Mouse (Mus musculus) embryonic facial prominence, embryonic 11.5 days (tissue): ENCODE measurements around the gene Phf24. TPM values are rescaled to one million over a fixed set of nuclear protein-coding genes. Genes with fewer than 3 reads are reported as not detected.

ENCODE experiments used
- ATAC-seq: fragments of 200-750 bp; cut with Nextera tagmentation; replicated peaks from 2 replicates; pipeline ENCODE4 v1.8.0; 2017; ENCODE audit warnings: low read depth; ENCODE audit not compliant: insufficient number of reproducible peaks, low FRiP score, low TSS enrichment
- DNase-seq: peaks from one replicate; pipeline ENCODE4 v3.0.0-alpha.2; 2015; ENCODE audit warnings: low spot score
- H3K27ac ChIP-seq: fragments of 300-500 bp; sonication (generic); replicated peaks from 2 replicates; pipeline ENCODE4 v1.5.1; 2014; ENCODE audit warnings: mild to moderate bottlenecking, low read depth, low read length, control low read depth
- H3K27me3 ChIP-seq: fragments of 300-500 bp; sonication (generic); 2 replicates; pipeline ENCODE4 v1.6.1; 2014; ENCODE audit warnings: mild to moderate bottlenecking, low read length, moderate library complexity, mixed read lengths; ENCODE audit not compliant: control insufficient read depth, insufficient read depth
- H3K36me3 ChIP-seq: fragments of 300-500 bp; sonication (generic); replicated peaks from 2 replicates; pipeline ENCODE4 v1.6.1; 2014; ENCODE audit warnings: low read depth, mild to moderate bottlenecking, low read length, moderate library complexity, mixed read lengths; ENCODE audit not compliant: control insufficient read depth, insufficient read depth
- H3K4me1 ChIP-seq: fragments of 300-500 bp; sonication (generic); 2 replicates; pipeline ENCODE4 v1.6.1; 2014; ENCODE audit warnings: low read length, mixed read lengths; ENCODE audit not compliant: control insufficient read depth, insufficient read depth
- H3K4me2 ChIP-seq: fragments of 300-500 bp; sonication (generic); 2 replicates; pipeline ENCODE4 v1.6.1; 2014; ENCODE audit warnings: low read depth, mild to moderate bottlenecking, control low read depth, low read length, moderate library complexity
- H3K4me3 ChIP-seq: fragments of 300-500 bp; sonication (generic); 2 replicates; pipeline ENCODE4 v1.5.1; 2014; ENCODE audit warnings: low read depth, low read length, control low read depth
- H3K9ac ChIP-seq: fragments of 300-500 bp; sonication (generic); replicated peaks from 2 replicates; pipeline ENCODE4 v1.6.1; 2014; ENCODE audit warnings: mild to moderate bottlenecking, control low read depth, low read length
- H3K9me3 ChIP-seq: fragments of 300-500 bp; sonication (generic); replicated peaks from 2 replicates; pipeline ENCODE4 v1.6.1; 2016; ENCODE audit warnings: mild to moderate bottlenecking, low read length, inconsistent platforms, mixed read lengths; ENCODE audit not compliant: control insufficient read depth
- WGBS: fragments of 180-500 bp; shearing (Covaris S2); extraction: QIAGEN DNeasy Blood & Tissue Kit; methylation state at CpG from one replicate; pipeline ENCODE4 v1.1.7; 2014; 5-methylcytosine and 5-hydroxymethylcytosine counted together
- polyA plus RNA-seq: library from polyadenylated mRNA; unstranded; fragments of >200 nt; fragmentation: Nextera tagmentation; extraction: Ambion mirVana; gene quantifications from 2 replicates; pipeline ENCODE4 v1.2.1, GENCODE M21; 2014

Gene Phf24
- polyA plus RNA-seq, 1 experiment from 2014 or later = 0.80 TPM

- Histone ChIP-seq H3K36me3 (no peaks in the 10 kb centered on the region), H3K4me1 (peaks cover 2% of the 10 kb centered on the region; the same call in 1 of the 2 replicates), H3K4me2 (no peak overlapping the region), H3K4me3 (no peak overlapping the region), H3K9me3 (no peaks in the 10 kb centered on the region), H3K27ac (no peak overlapping the region), H3K27me3 (peaks cover 23% of the 10 kb centered on the region), H3K9ac (no peak overlapping the region)
- 79% methylated on average over 12 of the region's 12 CpGs for WGBS
- DNase-seq = no peak
- no peak for ATAC-seq
These were observed 1.1 kb upstream of the Phf24 start for GRCm38 (mm10) chr4:42915311-42915710.

- H3K27me3 ChIP-seq = peaks cover 23% of the 10 kb centered on the region
- no peak overlapping the region for H3K4me2 ChIP-seq
- H3K4me1 ChIP-seq = peaks cover 2% of the 10 kb centered on the region; the same call in 1 of the 2 replicates
- no peaks in the 10 kb centered on the region for H3K9me3 ChIP-seq
- H3K27ac ChIP-seq = no peak overlapping the region
- H3K9ac ChIP-seq = no peak overlapping the region
- WGBS = 63% methylated on average over 1 of the region's 1 CpGs
- ATAC-seq = no peak
- no peak overlapping the region for H3K4me3 ChIP-seq
- no peak for DNase-seq
- H3K36me3 ChIP-seq = no peaks in the 10 kb centered on the region
These were observed 494 bp upstream of the Phf24 start for GRCm38 (mm10) chr4:42915966-42916365.

- peak overlapping the region; percentile 62 for H3K9ac ChIP-seq
- no peaks in the 10 kb centered on the region for H3K9me3 ChIP-seq
- peaks cover 23% of the 10 kb centered on the region for H3K27me3 ChIP-seq
- peaks cover 2% of the 10 kb centered on the region; the same call in 1 of the 2 replicates for H3K4me1 ChIP-seq
- peak overlapping the region; percentile 91 for H3K4me2 ChIP-seq
- DNase-seq (no peak), ATAC-seq (peak; percentile 52; the same call in 1 of the 2 replicates)
- H3K36me3 ChIP-seq = no peaks in the 10 kb centered on the region
- WGBS = under 1% methylated on average over 24 of the region's 26 CpGs
- H3K4me3 ChIP-seq = peak overlapping the region; percentile 60
- H3K27ac ChIP-seq = no peak overlapping the region
These were observed 928 bp downstream of the Phf24 start for GRCm38 (mm10) chr4:42917402-42917774.

GRCm38 (mm10) chr4:42920726-42921125, 4.3 kb downstream of the Phf24 start:
- Histone ChIP-seq H3K9me3 (no peaks in the 10 kb centered on the region), H3K4me3 (no peak overlapping the region), H3K27me3 (peaks cover 25% of the 10 kb centered on the region), H3K9ac (no peak overlapping the region), H3K4me2 (no peak overlapping the region), H3K27ac (no peak overlapping the region), H3K4me1 (peaks cover 2% of the 10 kb centered on the region; the same call in 1 of the 2 replicates), H3K36me3 (no peaks in the 10 kb centered on the region)
- DNase-seq (no peak), ATAC-seq (no peak)
- WGBS = 74% methylated on average over 9 of the region's 9 CpGs

GRCm38 (mm10) chr4:42921536-42921935, 5.1 kb downstream of the Phf24 start:
- Histone ChIP-seq H3K36me3 (no peaks in the 10 kb centered on the region), H3K9me3 (no peaks in the 10 kb centered on the region), H3K27ac (no peak overlapping the region), H3K4me2 (no peak overlapping the region), H3K4me1 (peaks cover 2% of the 10 kb centered on the region; the same call in 1 of the 2 replicates), H3K4me3 (no peak overlapping the region), H3K27me3 (peaks cover 21% of the 10 kb centered on the region), H3K9ac (no peak overlapping the region)
- WGBS = 88% methylated on average over 2 of the region's 2 CpGs
- DNase-seq = no peak
- ATAC-seq = no peak

- H3K4me1 ChIP-seq = peaks cover 2% of the 10 kb centered on the region; the same call in 1 of the 2 replicates
- no peak overlapping the region for H3K4me2 ChIP-seq
- no peak overlapping the region for H3K27ac ChIP-seq
- peaks cover 16% of the 10 kb centered on the region for H3K27me3 ChIP-seq
- no peak overlapping the region for H3K4me3 ChIP-seq
- DNase-seq = no peak
- H3K9me3 ChIP-seq = no peaks in the 10 kb centered on the region
- H3K9ac ChIP-seq = no peak overlapping the region
- ATAC-seq = no peak
- no peaks in the 10 kb centered on the region for H3K36me3 ChIP-seq
- WGBS = 77% methylated on average over 6 of the region's 6 CpGs
These were observed 5.6 kb downstream of the Phf24 start for GRCm38 (mm10) chr4:42922056-42922455.

- Histone ChIP-seq H3K9ac (no peak overlapping the region), H3K4me2 (no peak overlapping the region), H3K9me3 (no peaks in the 10 kb centered on the region), H3K36me3 (no peaks in the 10 kb centered on the region), H3K27me3 (peaks cover 12% of the 10 kb centered on the region), H3K4me1 (no peaks in the 10 kb centered on the region), H3K27ac (no peak overlapping the region), H3K4me3 (no peak overlapping the region)
- no peak for DNase-seq
- ATAC-seq = no peak
- WGBS = 84% methylated on average over 8 of the region's 8 CpGs
These were observed 6.0 kb downstream of the Phf24 start for GRCm38 (mm10) chr4:42922461-42922860.

- no peak overlapping the region for H3K27ac ChIP-seq
- DNase-seq (no peak), ATAC-seq (no peak)
- no peak overlapping the region for H3K4me2 ChIP-seq
- no peak overlapping the region for H3K9ac ChIP-seq
- H3K4me3 ChIP-seq = no peak overlapping the region
- 77% methylated on average over 13 of the region's 13 CpGs for WGBS
- H3K27me3 ChIP-seq = 0 out of 2 replicates have a peak, but pooled peaks cover 2% of the 10 kb centered on the region
- no peaks in the 10 kb centered on the region for H3K9me3 ChIP-seq
- H3K4me1 ChIP-seq = no peaks in the 10 kb centered on the region
- no peaks in the 10 kb centered on the region for H3K36me3 ChIP-seq
These were observed 7.7 kb downstream of the Phf24 start for GRCm38 (mm10) chr4:42924095-42924710.
